Mouse (Mus musculus) stomach, postnatal 0 days (tissue): ENCODE results near the gene Srd5a3. TPM values are rescaled to one million over a fixed set of nuclear protein-coding genes. Genes with fewer than 3 reads are reported as not detected.
"Not testable (repeated sequence)": the region's sequence is repeated elsewhere in the genome, so short reads cannot be mapped to it uniquely, and the experiment has no call there.

Source experiments
- ATAC-seq: fragments of 200-750 bp; cut with Nextera tagmentation; 2 replicates; pipeline ENCODE4 v1.8.0; 2017; ENCODE audit not compliant: low FRiP score, low TSS enrichment
- DNase-seq: peaks from one replicate; pipeline ENCODE4 v3.0.0-alpha.2; 2016; ENCODE audit warnings: low spot score
- H3K27ac ChIP-seq: fragments of 300-500 bp; sonication (generic); replicated peaks from 2 replicates; pipeline ENCODE4 v1.5.1; 2014; ENCODE audit warnings: mild to moderate bottlenecking, control low read depth
- H3K27me3 ChIP-seq: fragments of 300-500 bp; sonication (generic); 2 replicates; pipeline ENCODE4 v1.6.1; 2014; ENCODE audit warnings: low read length; ENCODE audit not compliant: control insufficient read depth, insufficient read depth
- H3K36me3 ChIP-seq: fragments of 300-500 bp; sonication (generic); 2 replicates; pipeline ENCODE4 v1.6.1; 2014; ENCODE audit warnings: low read length, mixed read lengths; ENCODE audit not compliant: control insufficient read depth, insufficient read depth
- H3K4me1 ChIP-seq: fragments of 300-500 bp; sonication (generic); replicated peaks from 2 replicates; pipeline ENCODE4 v1.6.1; 2014; ENCODE audit warnings: antibody characterized with exemption; ENCODE audit not compliant: control insufficient read depth, insufficient read depth
- H3K4me2 ChIP-seq: fragments of 300-500 bp; sonication (generic); replicated peaks from 2 replicates; pipeline ENCODE4 v1.6.1; 2014; ENCODE audit warnings: low read depth, mild to moderate bottlenecking, control low read depth, moderate library complexity
- H3K4me3 ChIP-seq: fragments of 300-500 bp; sonication (generic); 2 replicates; pipeline ENCODE4 v1.5.1; 2014; ENCODE audit warnings: low read depth, low read length, control low read depth
- H3K9ac ChIP-seq: fragments of 300-500 bp; sonication (generic); 2 replicates; pipeline ENCODE4 v1.6.1; 2014; ENCODE audit warnings: mild to moderate bottlenecking, low read length, control low read depth, mixed read lengths
- H3K9me3 ChIP-seq: fragments of 300-500 bp; sonication (generic); 2 replicates; pipeline ENCODE4 v1.6.1; 2016; ENCODE audit warnings: low read length; ENCODE audit not compliant: control insufficient read depth
- CTCF ChIP-seq: IDR thresholded peaks from 2 replicates; pipeline ENCODE4 v1.5.1; 2016; ENCODE audit warnings: antibody characterized with exemption, low read depth, mild to moderate bottlenecking, moderate library complexity
- EP300 ChIP-seq: optimal IDR thresholded peaks from 2 replicates; pipeline ENCODE3; 2016; ENCODE audit warnings: antibody characterized with exemption
- WGBS: fragments of 180-500 bp; shearing (Covaris S2); extraction: QIAGEN DNeasy Blood & Tissue Kit; methylation state at CpG from one replicate; pipeline ENCODE4 v1.1.7; 2014; 5-methylcytosine and 5-hydroxymethylcytosine counted together
- polyA plus RNA-seq: library from polyadenylated mRNA; unstranded; fragments of >200 nt; fragmentation: Nextera tagmentation; extraction: Ambion mirVana; gene quantifications from 2 replicates; pipeline ENCODE4 v1.2.1, GENCODE M21; 2015

Gene Srd5a3
- 28.4 and 29.5 TPM in 2 replicates for polyA plus RNA-seq

DNA sequence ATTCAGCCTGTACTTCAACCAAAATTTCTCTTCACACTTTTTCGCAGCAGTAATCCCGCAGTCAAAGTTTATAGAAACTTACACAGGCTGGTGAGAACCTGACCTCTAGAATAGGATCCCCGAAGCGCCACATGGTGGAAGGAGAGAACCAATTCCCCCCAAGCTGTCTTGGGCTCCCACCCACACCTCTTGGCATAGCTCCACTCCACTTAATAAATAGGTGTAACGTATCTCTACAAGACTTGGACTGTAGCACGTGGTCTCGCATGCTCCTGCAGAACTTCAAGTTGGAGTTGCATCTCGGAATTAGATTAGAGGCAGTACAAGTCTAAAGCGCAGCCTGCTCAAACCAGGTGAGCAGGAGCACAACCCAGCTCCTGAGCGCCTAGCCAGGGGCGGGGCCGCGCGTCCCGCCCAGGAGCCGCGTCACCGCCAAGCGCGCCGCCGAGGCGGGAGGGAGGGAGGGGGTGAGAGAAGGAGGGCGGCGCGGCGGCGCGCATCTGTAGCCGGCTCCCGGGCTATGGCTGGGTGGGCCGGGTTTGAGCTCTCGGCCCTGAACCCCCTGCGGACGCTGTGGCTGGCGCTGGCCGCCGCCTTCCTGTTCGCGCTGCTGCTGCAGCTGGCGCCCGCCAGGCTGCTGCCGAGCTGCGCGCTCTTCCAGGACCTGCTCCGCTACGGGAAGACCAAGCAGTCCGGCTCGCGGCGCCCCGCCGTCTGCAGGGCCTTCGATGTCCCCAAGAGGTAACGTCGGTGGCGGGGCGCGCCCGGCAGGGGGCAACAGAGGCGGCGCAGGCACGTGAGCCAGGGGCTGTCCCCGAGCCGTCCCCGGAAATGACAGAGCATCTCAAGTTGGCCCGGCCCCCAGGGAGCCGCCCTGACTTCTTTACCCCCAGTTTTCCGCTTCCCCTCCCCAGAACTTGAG lies at the start of gene Srd5a3:
Gene Srd5a3 (plus strand): TSS at position 464 of the 922 bp plus-strand sequence.
- peak within 1 kb of the TSS; percentile 99 for H3K27ac ChIP-seq
- H3K9ac ChIP-seq: peak within 1 kb of the TSS; percentile 94
- ATAC-seq (peak; percentile 97), DNase-seq (peak; percentile 98)
- TF ChIP-seq CTCF (peak; percentile 90), EP300 (no peak)
- H3K27me3 ChIP-seq: no peaks in the 10 kb centered on the region
- H3K4me3 ChIP-seq: peak within 1 kb of the TSS; percentile 71
- 1% methylated on average over 55 of the region's 69 CpGs for WGBS
- H3K4me1 ChIP-seq: 0 out of 2 replicates have a peak, but pooled peaks cover 2% of the 10 kb centered on the region
- peak within 1 kb of the TSS; percentile 77 for H3K4me2 ChIP-seq
- no peaks in the 10 kb centered on the region for H3K36me3 ChIP-seq
- no peaks in the 10 kb centered on the region for H3K9me3 ChIP-seq

- not testable (repeated sequence) for H3K36me3 ChIP-seq, H3K9ac ChIP-seq, H3K27me3 ChIP-seq, H3K4me1 ChIP-seq, H3K4me2 ChIP-seq, DNase-seq, H3K4me3 ChIP-seq, ATAC-seq, H3K27ac ChIP-seq, H3K9me3 ChIP-seq
- 81% methylated on average over 5 of the region's 5 CpGs for WGBS
These were observed 36.3 kb upstream of the Srd5a3 start for GRCm38 (mm10) chr5:76103809-76104208.

GRCm38 (mm10) chr5:76107306-76107705 lies 32.8 kb upstream of the Srd5a3 start:
- no peak for ATAC-seq
- Histone ChIP-seq H3K27ac (no peak overlapping the region), H3K27me3 (no peaks in the 10 kb centered on the region), H3K4me2 (no peak overlapping the region), H3K9ac (no peak overlapping the region), H3K4me3 (no peak overlapping the region), H3K4me1 (no peaks in the 10 kb centered on the region), H3K36me3 (no peaks in the 10 kb centered on the region), H3K9me3 (no peaks in the 10 kb centered on the region)
- DNase-seq: no peak
- TF ChIP-seq EP300: no peak
- TF ChIP-seq CTCF: no peak
- 76% methylated on average over 5 of the region's 5 CpGs for WGBS

DNA sequence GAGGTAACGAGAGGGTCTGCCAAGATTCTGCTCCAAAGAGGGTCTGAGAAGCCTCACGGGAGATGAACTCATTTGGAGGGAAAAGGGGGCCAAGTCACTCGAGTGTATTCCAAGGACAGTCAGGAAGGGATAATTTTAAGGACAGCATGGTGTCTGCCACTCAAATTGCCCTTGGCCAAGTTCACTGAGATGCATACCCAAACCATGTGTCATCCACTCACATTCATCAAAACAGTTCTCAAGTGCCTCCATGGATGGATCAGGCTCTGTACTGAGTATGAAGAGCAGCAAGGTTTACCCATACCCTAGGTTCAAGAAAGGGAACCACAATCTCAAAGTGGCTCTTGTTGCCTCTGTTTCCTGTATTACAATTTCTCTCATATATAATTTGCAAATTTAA lies 31.6 kb upstream of the Srd5a3 start:
- DNase-seq (no peak), ATAC-seq (no peak)
- H3K4me3 ChIP-seq: no peak overlapping the region
- H3K4me2 ChIP-seq: no peak overlapping the region
- H3K9ac ChIP-seq: no peak overlapping the region
- no peaks in the 10 kb centered on the region for H3K27me3 ChIP-seq
- H3K36me3 ChIP-seq: no peaks in the 10 kb centered on the region
- no peaks in the 10 kb centered on the region for H3K4me1 ChIP-seq
- 71% methylated on average over 3 of the region's 3 CpGs for WGBS
- H3K27ac ChIP-seq: no peak overlapping the region
- TF ChIP-seq EP300 (no peak), CTCF (no peak)
- no peaks in the 10 kb centered on the region for H3K9me3 ChIP-seq

GRCm38 (mm10) chr5:76111173-76111572 lies 28.9 kb upstream of the Srd5a3 start:
- TF ChIP-seq EP300: no peak
- TF ChIP-seq CTCF: no peak
- no peak overlapping the region for H3K4me2 ChIP-seq
- no peak for ATAC-seq
- WGBS: 73% methylated on average over 3 of the region's 3 CpGs
- H3K4me1 ChIP-seq: no peaks in the 10 kb centered on the region
- no peaks in the 10 kb centered on the region for H3K27me3 ChIP-seq
- no peak overlapping the region for H3K9ac ChIP-seq
- no peak overlapping the region for H3K27ac ChIP-seq
- H3K36me3 ChIP-seq: no peaks in the 10 kb centered on the region
- no peaks in the 10 kb centered on the region for H3K9me3 ChIP-seq
- no peak for DNase-seq
- no peak overlapping the region for H3K4me3 ChIP-seq

- TF ChIP-seq CTCF (no peak), EP300 (no peak)
- no peaks in the 10 kb centered on the region for H3K4me1 ChIP-seq
- DNase-seq: no peak
These were observed 28.1 kb upstream of the Srd5a3 start for GRCm38 (mm10) chr5:76112016-76112415.

More at GRCm38 (mm10) chr5:76112016-76112415, 28.1 kb upstream of the Srd5a3 start:
- Histone ChIP-seq H3K36me3 (no peaks in the 10 kb centered on the region), H3K9ac (no peak overlapping the region), H3K4me3 (no peak overlapping the region), H3K9me3 (no peaks in the 10 kb centered on the region), H3K27me3 (no peaks in the 10 kb centered on the region), H3K27ac (no peak overlapping the region), H3K4me2 (no peak overlapping the region)
- ATAC-seq: no peak
- 78% methylated on average over 4 of the region's 4 CpGs for WGBS
